Mouse (Mus musculus) CH12F3 (cell line): ENCODE results near the gene Gna12.

Experiments
- in situ Hi-C: fragments of 300-500 bp; cut with MboI; formaldehyde crosslinking; loops from 2 replicates; pipeline ENCODE4 v1.14.3; 2020; ENCODE audit warnings: low sequenced_read_pairs

Gna12 gene

GRCm38 (mm10) chr5:140726946-140727740 is 103.1 kb downstream of the Gna12 start:
- in situ Hi-C loops, result no loop called here

GRCm38 (mm10) chr5:140726062-140726839 is 104.0 kb downstream of the Gna12 start:
- in situ Hi-C loops, result no loop called here

GRCm38 (mm10) chr5:140723822-140724221 is 106.4 kb downstream of the Gna12 start, which contains the start of gene Amz1:
Amz1 (plus strand) TSS chr5:140724127.
- in situ Hi-C loops, result no loop called here

GRCm38 (mm10) chr5:140722121-140722520 is 108.1 kb downstream of the Gna12 start:
- in situ Hi-C loops, result no loop called here

- in situ Hi-C loops, result no loop called here
Measured at GRCm38 (mm10) chr5:140720773-140721172, 109.5 kb downstream of the Gna12 start.

- in situ Hi-C loops, result no loop called here
Measured at GRCm38 (mm10) chr5:140711040-140711439, 119.2 kb downstream of the Gna12 start.

- in situ Hi-C loops, result no loop called here
Measured at GRCm38 (mm10) chr5:140710315-140710714, 119.9 kb downstream of the Gna12 start.
